Mouse (Mus musculus): ENCODE data around the gene Ush1g.

DNA sequence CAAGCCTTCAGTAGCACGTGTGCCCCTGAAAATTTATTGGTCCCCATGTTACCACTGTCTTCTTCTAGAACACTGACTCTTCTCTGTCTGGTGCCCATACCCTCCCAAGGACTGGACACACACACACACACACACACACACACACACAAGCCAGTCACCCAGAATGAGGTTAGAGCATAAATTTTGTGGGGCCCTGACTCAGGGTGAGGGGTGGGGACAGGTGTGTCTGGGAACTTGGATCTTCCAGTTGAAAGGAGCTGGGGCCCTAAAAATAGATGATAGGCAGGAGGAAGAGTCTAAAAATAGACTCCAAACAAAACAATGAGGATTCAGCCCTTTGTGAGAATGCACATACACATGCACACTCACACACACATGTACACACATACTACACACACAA, 13.1 kb downstream of the Ush1g start:
- TF ChIP-seq POLR2A (IDR thresholded peaks at IDR 0.05; ENCODE audit: insufficient read length, low read depth) (no peak), POLR2AphosphoS2 (IDR thresholded peaks at IDR 0.05; ENCODE audit: insufficient read length, low read depth) (no peak), TCF12 (IDR thresholded peaks at IDR 0.05; ENCODE audit: insufficient read depth, poor library complexity, severe bottlenecking) (no peak), E2F4 (IDR thresholded peaks at IDR 0.05; ENCODE audit: insufficient read depth) (no peak), USF1 (IDR thresholded peaks at IDR 0.05; ENCODE audit: low read depth) (no peak), REST (IDR thresholded peaks at IDR 0.05; ENCODE audit: insufficient read depth, insufficient read length) (no peak), MAX (IDR thresholded peaks at IDR 0.05; ENCODE audit: low read depth) (no peak)
